13 mouse cellular contexts compared by ENCODE assay signal in genomic region chr8:92976656-92977055, GRCm38 (mm10). TPM values are rescaled to one million over a fixed set of nuclear protein-coding genes. Genes with fewer than 3 reads are reported as not detected.
"Had no signal": no experiment of that assay in that cellular context is flagged by ENCODE, and none has a peak within 500 bp of the region (broad histone marks: within the 10 kb centered on the region; RNA-seq: fewer than 3 reads in every experiment).

No protein-coding gene starts in this region.

- DNase-seq: lung, adult 18-20 months; lung, embryonic 14.5 days; lung, postnatal 10 days; lung, postnatal 4 days; midbrain, embryonic 14.5 days; right cerebral cortex, adult 18-20 months; right cerebral cortex, postnatal 25 days; right cerebral cortex, postnatal 4 days; thymus, adult 2 months; thymus, postnatal 25 days; thymus, postnatal 4 days had no signal

RNA-seq across cellular contexts. Expression of gene Slc6a2, which starts 16.8 kb away (rescaled TPM):
- total RNA-seq: megakaryocyte, adult 5-6 weeks; megakaryocyte-erythroid progenitor cell, adult 5-6 weeks had no signal
